Mouse (Mus musculus) E14TG2a.4 (cell line): Measurements from ENCODE around the gene Obscn.
"Not testable (repeated sequence)": the region's sequence is repeated elsewhere in the genome, so short reads cannot be mapped to it uniquely, and the experiment has no call there.

Experiments
- H3K27me3 ChIP-seq: 2 replicates; pipeline ENCODE4 v1.6.1; 2014; ENCODE audit warnings: low read length, control low read depth; ENCODE audit not compliant: insufficient read depth
- H3K36me3 ChIP-seq: 2 replicates; pipeline ENCODE4 v1.6.1; 2014; ENCODE audit warnings: low read length, control low read depth; ENCODE audit not compliant: insufficient read depth
- H3K4me1 ChIP-seq: replicated peaks from 2 replicates; pipeline ENCODE4 v1.6.1; 2014; ENCODE audit warnings: low read depth, low read length, control low read depth
- H3K4me3 ChIP-seq: replicated peaks from 2 replicates; pipeline ENCODE4 v1.5.1; 2014; ENCODE audit warnings: mild to moderate bottlenecking, low read length
- H3K9me3 ChIP-seq: 2 replicates; pipeline ENCODE4 v1.6.1; 2014; ENCODE audit warnings: low read length, control low read depth
- CTCF ChIP-seq: conservative IDR thresholded peaks from 2 replicates; pipeline ENCODE4 v1.5.1; 2014; ENCODE audit warnings: low read length
- NANOG ChIP-seq: IDR thresholded peaks from 2 replicates; pipeline ENCODE4 v1.6.1; 2014; ENCODE audit warnings: borderline replicate concordance, low read length, mixed read lengths
- POU5F1 ChIP-seq: IDR thresholded peaks from 2 replicates; pipeline ENCODE4 v1.6.1; 2014; ENCODE audit warnings: low read length, borderline replicate concordance

The Obscn gene

DNA sequence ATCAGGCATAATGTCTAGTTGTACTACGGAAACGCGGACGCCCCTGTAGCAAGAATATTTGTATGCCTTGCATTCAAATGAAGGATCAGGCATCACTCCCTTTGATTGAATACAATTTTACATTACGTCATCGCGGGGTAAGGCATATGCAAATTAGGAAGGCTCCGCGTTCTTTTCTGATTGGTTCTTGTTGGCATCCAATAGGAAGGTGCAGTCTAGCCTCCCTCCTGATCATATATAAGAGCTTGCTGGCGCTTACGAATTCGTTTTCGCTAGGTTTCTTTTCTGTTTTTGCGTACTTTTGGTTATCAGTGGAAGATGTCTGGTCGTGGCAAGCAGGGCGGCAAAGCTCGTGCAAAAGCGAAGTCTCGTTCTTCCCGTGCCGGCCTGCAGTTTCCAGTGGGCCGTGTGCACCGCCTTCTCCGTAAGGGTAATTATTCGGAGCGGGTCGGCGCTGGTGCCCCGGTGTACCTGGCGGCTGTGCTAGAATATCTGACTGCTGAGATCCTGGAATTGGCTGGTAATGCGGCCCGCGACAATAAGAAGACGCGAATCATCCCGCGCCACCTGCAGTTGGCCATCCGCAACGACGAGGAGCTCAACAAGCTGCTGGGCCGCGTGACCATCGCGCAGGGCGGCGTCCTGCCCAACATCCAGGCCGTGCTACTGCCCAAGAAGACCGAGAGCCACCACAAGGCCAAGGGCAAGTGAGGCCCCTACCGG is 181.6 kb downstream of the Obscn start, which contains the start of the genes Hist3h2a and Trim17:
Gene Hist3h2a (plus strand): TSS at position 266 of the 723 bp plus-strand sequence.
Gene Trim17 (plus strand): TSS at position 266 of the 723 bp plus-strand sequence.
- peaks cover 20% of the 10 kb centered on the region for H3K36me3 ChIP-seq
- H3K9me3 ChIP-seq, result no peaks in the 10 kb centered on the region
- H3K4me1 ChIP-seq, result peaks cover 29% of the 10 kb centered on the region
- peak within 1 kb of the TSS; percentile 84 for H3K4me3 ChIP-seq
- peaks cover 54% of the 10 kb centered on the region for H3K27me3 ChIP-seq
- no peak for TF ChIP-seq NANOG
- no peak for TF ChIP-seq POU5F1
- no peak for TF ChIP-seq CTCF

DNA sequence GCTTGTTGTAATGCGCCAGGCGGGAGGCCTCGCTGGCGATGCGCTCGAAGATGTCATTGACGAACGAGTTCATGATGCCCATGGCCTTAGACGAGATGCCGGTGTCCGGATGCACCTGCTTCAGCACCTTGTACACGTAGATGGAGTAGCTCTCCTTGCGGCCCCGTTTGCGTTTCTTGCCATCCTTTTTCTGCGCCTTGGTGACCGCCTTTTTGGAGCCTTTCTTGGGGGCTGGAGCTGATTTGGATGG is 182.1 kb downstream of the Obscn start:
- Histone ChIP-seq H3K36me3 (peaks cover 20% of the 10 kb centered on the region), H3K4me3 (peak overlapping the region; percentile 84), H3K27me3 (peaks cover 53% of the 10 kb centered on the region), H3K4me1 (peaks cover 27% of the 10 kb centered on the region)
- not testable (repeated sequence) for H3K9me3 ChIP-seq

- H3K4me1 ChIP-seq, result peaks cover 27% of the 10 kb centered on the region
- TF ChIP-seq CTCF, result no peak
- no peak for TF ChIP-seq POU5F1
- no peak for TF ChIP-seq NANOG
- H3K27me3 ChIP-seq, result peaks cover 51% of the 10 kb centered on the region
- H3K9me3 ChIP-seq, result no peaks in the 10 kb centered on the region
- peaks cover 20% of the 10 kb centered on the region for H3K36me3 ChIP-seq
- H3K4me3 ChIP-seq, result peak overlapping the region; percentile 84
These were observed 182.6 kb downstream of the Obscn start for GRCm38 (mm10) chr11:58953351-58954169.

- Histone ChIP-seq H3K4me1 (peaks cover 30% of the 10 kb centered on the region), H3K9me3 (no peaks in the 10 kb centered on the region), H3K36me3 (peaks cover 3% of the 10 kb centered on the region; the same call in 1 of the 2 replicates), H3K27me3 (peaks cover 50% of the 10 kb centered on the region), H3K4me3 (no peak overlapping the region)
- TF ChIP-seq CTCF (no peak), NANOG (no peak), POU5F1 (no peak)
These were observed 185.0 kb downstream of the Obscn start for GRCm38 (mm10) chr11:58951210-58951609.

DNA sequence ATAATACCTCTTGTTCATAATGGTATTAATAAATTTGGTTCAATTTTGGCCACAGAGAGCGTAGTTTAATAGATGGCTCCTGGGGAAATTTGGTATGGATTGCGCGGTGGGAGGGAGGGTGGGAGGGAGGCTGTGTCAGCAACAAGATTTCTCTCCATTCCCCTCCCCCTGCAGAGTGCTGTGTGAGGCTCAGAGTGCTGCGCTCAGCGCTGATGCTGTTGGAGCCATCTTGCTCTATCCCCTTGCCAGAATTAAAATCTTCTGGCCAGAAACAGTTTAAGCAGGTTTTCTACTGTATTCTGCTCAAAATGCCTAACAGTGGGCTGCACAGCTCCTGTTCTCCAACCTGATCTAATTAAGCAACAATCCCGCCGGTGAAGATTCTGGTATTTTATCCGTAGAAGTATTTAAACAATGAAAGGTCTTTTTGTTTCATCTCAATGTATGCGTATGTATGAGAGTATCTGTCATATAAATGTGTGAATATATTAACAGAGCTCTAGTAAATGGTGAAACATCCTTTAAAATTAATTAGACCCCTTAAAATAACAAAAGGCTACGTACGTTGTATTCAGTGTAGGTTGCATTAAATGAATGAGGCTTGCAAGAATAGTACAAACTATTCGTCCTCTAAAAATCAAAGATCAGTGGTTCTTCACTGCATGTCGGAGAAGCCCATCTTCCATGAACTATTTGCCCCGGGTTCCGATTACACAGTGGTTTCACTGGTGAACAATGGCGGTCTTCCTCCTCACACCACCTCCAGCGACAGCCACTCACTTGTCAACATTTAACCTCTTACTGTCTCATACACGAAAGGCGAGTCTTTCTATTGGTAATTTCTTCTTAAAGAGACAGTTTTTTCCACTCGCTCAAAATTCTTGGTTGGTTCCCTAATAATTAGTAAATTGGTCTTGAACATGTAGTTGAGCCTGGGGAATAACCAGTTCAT is 186.4 kb downstream of the Obscn start:
- no peaks in the 10 kb centered on the region for H3K36me3 ChIP-seq
- H3K4me1 ChIP-seq, result peaks cover 22% of the 10 kb centered on the region
- peaks cover 64% of the 10 kb centered on the region for H3K27me3 ChIP-seq
- H3K4me3 ChIP-seq, result peak overlapping the region; percentile 78
- TF ChIP-seq CTCF, result no peak
- H3K9me3 ChIP-seq, result no peaks in the 10 kb centered on the region

GRCm38 (mm10) chr11:58948542-58949479 is 187.4 kb downstream of the Obscn start, which contains the start of gene Hist3h2ba:
TSS of gene Hist3h2ba (plus strand) at chr11:58948920.
- TF ChIP-seq CTCF, result no peak
- no peak for TF ChIP-seq NANOG
- TF ChIP-seq POU5F1, result no peak
- no peaks in the 10 kb centered on the region for H3K36me3 ChIP-seq
- peaks cover 21% of the 10 kb centered on the region for H3K4me1 ChIP-seq
- peak within 1 kb of the TSS; percentile 78 for H3K4me3 ChIP-seq
- H3K27me3 ChIP-seq, result peaks cover 71% of the 10 kb centered on the region
- H3K9me3 ChIP-seq, result no peaks in the 10 kb centered on the region

DNA sequence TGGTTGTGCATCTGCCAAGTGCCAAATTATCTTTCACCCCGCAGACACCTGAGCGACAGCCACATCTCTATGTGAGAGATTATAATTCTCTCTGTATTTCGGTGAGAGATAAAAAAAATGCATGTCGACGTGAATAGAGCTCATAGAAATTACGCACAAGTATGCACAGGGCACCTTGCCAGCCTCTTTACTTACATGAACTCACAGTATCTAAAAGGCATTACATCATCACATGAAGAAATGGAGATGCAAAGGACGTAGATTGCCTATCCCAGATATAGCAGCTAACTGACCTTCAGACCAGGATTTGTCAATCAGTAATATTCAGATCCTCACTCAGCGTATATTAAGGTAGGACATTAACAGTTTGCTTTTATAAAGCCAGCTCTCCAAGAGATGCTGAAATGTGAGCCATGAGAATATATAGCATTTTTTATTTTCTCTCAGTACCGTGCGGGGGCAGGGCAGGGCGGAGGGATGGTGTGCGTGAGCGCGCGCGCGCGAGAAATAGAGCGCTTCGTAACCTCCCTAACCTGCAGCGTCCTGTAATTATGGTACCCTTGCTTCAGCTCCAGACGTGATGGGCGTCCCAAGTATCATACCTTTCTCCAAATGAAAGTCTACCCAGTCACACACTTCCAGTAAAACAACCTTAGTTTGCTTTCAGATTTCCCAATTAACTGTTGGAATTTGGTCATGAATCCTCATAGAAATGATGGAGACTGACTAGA is 188.2 kb downstream of the Obscn start:
- Histone ChIP-seq H3K4me3 (peak overlapping the region; percentile 78), H3K4me1 (peaks cover 20% of the 10 kb centered on the region), H3K9me3 (no peaks in the 10 kb centered on the region), H3K36me3 (no peaks in the 10 kb centered on the region), H3K27me3 (peaks cover 66% of the 10 kb centered on the region)
- no peak for TF ChIP-seq CTCF
- no peak for TF ChIP-seq NANOG
- TF ChIP-seq POU5F1, result no peak
